Mouse (Mus musculus): ENCODE measurements around the gene Srrm2.
A peak's percentile ranks its signal among the peaks of the same experiment; 100 is the strongest.
"Not testable (repeated sequence)": the region's sequence is repeated elsewhere in the genome, so short reads cannot be mapped to it uniquely, and the experiment has no call there.

The Srrm2 gene

DNA sequence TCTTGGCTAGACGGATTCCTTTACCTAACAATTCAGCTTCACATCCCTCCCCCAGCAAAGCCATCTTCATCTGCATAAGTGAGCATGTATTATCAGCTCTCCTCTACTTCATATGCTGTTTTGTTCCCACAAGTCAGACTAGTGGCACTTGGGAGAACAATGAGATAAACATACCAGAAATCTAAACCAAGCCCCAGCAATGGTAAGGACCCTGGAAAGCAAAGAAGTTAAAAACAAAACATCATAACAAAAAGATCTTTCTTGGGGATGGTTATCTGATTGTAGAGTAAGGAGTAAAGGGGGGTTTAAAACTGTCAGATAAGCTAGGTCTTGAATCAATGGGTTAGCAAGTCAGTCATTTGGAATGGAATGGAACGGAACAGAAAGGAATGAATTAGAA, 19.8 kb upstream of the Srrm2 start:
- no peak for DNase-seq (ENCODE audit: low spot score)

GRCm38 (mm10) chr17:23770896-23771283, 19.4 kb upstream of the Srrm2 start:
- no peak for DNase-seq (ENCODE audit: low spot score)

GRCm38 (mm10) chr17:23771284-23772218, 18.8 kb upstream of the Srrm2 start, which contains the start of gene Flywch1:
TSS of gene Flywch1 (minus strand) at chr17:23771602.
- DNase-seq (ENCODE audit: low spot score), result peak; percentile 99

DNA sequence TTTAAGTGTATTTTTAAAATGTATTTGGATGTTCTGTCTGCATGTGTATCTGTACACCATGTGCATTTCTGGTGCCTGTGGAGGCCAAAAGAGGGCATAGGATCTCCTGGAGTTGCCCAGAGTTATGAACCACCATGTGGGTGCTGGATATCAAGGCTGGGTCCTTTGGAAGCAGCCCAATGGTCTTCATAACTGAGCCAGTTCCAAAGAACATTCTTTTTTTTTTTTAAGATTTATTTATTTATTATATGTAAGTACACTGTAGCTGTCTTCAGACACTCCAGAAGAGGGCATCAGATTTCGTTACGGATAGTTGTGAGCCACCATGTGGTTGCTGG, 18.1 kb upstream of the Srrm2 start:
- DNase-seq (ENCODE audit: low spot score), result not testable (repeated sequence)

DNA sequence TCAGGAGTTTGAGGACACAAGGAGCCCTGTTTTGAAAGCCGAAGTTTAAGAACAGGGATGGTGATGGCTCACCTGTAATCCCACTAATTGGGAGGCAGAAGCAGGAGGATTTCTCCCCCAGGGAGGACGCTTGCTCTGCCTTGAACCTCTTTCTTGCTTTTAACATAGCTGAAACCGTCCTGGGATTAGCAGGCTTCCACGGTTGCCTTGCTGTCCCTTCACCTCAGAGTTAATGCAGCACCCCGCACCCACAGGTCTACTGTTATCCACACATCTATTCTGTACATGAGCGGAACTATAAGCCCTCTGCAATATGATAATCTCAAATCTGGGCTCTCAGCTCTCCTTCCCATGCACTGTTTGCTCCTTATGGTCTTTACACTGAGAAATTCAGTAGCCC, 16.7 kb upstream of the Srrm2 start:
- DNase-seq (ENCODE audit: low spot score), result no peak

DNA sequence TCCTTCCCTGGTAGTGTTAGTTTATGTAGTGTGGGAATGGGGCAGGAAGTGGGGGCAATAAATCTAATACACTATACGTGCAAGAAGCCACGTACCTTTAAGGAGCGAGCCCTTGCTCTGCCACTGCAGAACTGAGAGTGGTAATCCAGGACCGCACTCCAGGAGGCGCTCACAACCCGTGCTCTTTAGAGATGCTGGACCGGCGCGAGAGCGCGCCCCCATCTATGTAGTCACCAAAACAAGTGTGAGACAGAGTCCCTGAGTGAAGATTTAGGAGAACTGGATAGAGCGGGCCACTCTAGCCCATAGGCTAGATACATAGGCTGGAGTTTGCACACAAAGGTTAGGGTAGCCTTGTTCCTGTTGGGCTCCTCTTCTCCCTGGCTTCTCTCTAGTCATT, 16.2 kb upstream of the Srrm2 start:
- DNase-seq (ENCODE audit: low spot score), result peak; percentile 60

DNA sequence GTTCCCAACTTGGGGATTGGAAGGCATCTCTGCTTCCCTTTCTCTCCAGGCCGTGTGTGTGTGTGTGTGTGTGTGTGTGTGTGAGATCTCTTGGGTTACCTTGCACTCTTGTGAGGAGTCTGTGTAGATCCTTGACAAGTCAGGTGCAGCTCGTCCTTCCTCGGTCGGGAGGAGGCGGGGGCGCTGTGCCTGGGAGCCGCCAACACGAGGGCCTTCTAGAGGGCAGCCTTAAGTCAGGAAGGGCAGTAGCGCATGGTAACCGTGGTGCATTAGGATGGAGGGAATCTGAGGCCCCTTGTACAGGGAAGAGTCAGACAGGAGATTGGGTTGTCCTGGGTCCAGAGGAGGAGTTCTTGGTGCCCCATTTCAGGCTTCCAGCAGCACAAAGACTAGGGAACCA, 14.1 kb upstream of the Srrm2 start:
- no peak for DNase-seq (ENCODE audit: low spot score)

GRCm38 (mm10) chr17:23777141-23777540, 13.2 kb upstream of the Srrm2 start:
- no peak for DNase-seq (ENCODE audit: low spot score)

DNA sequence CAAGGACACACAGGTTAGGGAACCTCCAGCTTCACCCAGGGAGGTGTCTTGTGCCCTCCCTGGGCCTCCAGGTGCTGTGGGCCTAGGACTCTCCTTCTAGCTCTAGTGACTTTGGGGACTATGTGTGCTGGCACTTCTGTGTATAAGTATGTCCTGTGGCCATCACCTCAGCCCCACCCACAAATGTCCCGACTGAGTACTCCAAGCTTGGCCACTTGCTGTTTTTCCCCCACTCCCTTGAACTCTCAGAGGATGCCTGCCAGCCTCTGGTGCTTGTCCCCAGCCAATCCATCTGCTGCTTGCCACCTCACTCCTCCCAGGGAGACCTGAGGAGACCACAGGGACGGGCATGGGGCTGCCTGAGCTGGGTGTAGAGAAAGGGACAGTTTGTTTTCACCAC, 11.9 kb upstream of the Srrm2 start:
- DNase-seq (ENCODE audit: low spot score), result no peak

GRCm38 (mm10) chr17:23783352-23783751, 7.0 kb upstream of the Srrm2 start:
- DNase-seq (ENCODE audit: low spot score), result no peak

GRCm38 (mm10) chr17:23785561-23786471, 4.5 kb upstream of the Srrm2 start, which contains the start of gene Flywch2:
TSS of gene Flywch2 (minus strand) at chr17:23786081.
- peak; percentile 81 for DNase-seq (ENCODE audit: low spot score)

- no peak for DNase-seq (ENCODE audit: low spot score)
Measured at GRCm38 (mm10) chr17:23786510-23786931, 3.8 kb upstream of the Srrm2 start.

GRCm38 (mm10) chr17:23788973-23789372, 1.4 kb upstream of the Srrm2 start:
- no peak for DNase-seq (ENCODE audit: low spot score)

DNA sequence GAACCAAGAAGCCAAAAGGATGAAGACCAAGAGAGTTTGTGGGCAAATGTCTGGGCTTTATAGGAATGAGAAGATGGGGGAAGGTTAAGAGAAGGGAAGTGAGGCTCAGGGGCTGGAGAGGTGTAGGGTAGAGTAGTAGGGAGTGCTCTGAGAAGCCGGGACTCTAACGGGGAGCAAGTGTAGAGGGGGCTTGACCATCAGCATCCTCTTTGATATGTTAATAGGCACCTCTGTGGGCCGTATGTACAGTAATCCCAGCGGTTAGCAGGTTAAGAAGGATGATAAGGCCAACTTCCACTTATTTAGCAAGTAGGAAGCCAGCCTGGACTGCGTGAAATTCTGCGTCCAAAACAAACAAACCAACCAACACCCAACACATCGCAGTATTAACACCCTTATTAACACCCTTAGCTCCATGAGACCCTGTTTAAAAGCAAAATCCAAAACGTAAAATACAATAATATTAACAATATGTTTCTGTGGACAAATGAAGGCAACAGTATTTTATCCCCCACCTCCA, 523 bp upstream of the Srrm2 start:
- DNase-seq (ENCODE audit: low spot score), result no peak

DNA sequence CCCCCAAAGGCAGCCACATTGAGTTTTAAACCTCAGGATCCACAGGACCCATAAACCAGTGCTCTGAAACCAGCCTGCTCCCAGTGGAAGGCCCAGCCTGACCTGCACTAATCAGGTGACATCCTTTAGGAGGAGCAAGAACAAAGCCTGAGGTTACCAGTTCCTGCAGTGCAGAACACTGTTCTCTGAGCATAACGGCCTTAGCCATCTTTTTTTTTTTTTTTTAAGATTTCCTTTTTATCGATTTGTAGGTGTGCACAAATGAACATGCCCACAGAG, 686 bp downstream of the Srrm2 start:
- no peak for DNase-seq (ENCODE audit: low spot score)

- DNase-seq (ENCODE audit: low spot score), result no peak
Measured at GRCm38 (mm10) chr17:23795323-23795722, 5.0 kb downstream of the Srrm2 start.

- no peak for DNase-seq (ENCODE audit: low spot score)
Measured at GRCm38 (mm10) chr17:23797316-23797715, 7.0 kb downstream of the Srrm2 start.

GRCm38 (mm10) chr17:23801627-23802026, 11.3 kb downstream of the Srrm2 start:
- DNase-seq (ENCODE audit: low spot score), result no peak

GRCm38 (mm10) chr17:23802746-23803365, 12.5 kb downstream of the Srrm2 start:
- peak; percentile 99 for DNase-seq (ENCODE audit: low spot score)

GRCm38 (mm10) chr17:23803366-23804041, 13.2 kb downstream of the Srrm2 start:
- DNase-seq (ENCODE audit: low spot score), result peak; percentile 89

DNA sequence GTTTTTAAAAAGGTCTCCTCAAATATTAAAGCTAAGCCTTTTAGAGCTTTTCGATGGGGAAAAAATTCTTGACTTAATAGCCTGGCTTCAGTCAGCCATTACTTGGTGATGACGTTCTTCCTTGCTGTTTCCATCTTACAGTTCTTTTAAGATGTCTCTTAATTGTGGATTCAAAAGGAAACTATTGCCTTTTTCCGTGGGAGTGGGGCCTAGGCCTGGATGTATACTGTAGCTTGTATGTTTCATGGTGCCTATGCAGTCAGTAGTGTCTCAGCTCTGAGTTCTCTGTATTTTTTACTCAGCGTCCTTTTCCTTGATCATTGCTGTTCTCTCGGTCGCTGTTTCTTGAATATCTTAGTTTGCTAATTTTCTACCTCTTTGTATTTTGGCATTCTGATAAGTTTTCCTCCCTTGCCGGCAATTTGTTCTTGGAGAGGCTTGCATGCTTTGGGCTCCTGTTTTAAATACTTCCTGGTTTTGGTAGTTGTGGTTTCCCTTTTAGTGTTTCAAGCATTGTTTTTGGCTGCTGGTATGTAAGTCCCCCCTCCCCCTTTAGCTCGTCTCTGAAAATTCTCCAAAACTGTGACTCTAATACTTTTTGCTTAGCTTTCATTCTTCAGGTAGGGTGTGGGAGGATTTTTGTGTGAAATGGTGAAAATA, 14.2 kb downstream of the Srrm2 start:
- DNase-seq (ENCODE audit: low spot score), result no peak

All from testis, postnatal 14 days (tissue).